Mouse (Mus musculus): ENCODE measurements around the gene Pirb. TPM values are rescaled to one million over a fixed set of nuclear protein-coding genes. Genes with fewer than 3 reads are reported as not detected.

Gene Pirb
- polyA plus RNA-seq, 1 experiment from 2014 or later = 0.15 TPM

Other genes with a start within 250 kb of the Pirb start
- not detected in 2 replicates for gene Tarm1, start 217.8 kb downstream of the Pirb start, polyA plus RNA-seq (2016; fragmentation: Nextera tagmentation; extraction: Ambion mirVana)
- gene Oscar, start 104.2 kb downstream of the Pirb start, polyA plus RNA-seq (2016; fragmentation: Nextera tagmentation; extraction: Ambion mirVana) = 0.22 TPM in 1 of 2 replicates, not detected in the other
- gene Ndufa3, start 103.0 kb downstream of the Pirb start, polyA plus RNA-seq (2016; fragmentation: Nextera tagmentation; extraction: Ambion mirVana) = 341 and 342 TPM in 2 replicates
- 29.9 and 37.1 TPM in 2 replicates for gene Tfpt, start 90.5 kb downstream of the Pirb start, polyA plus RNA-seq (2016; fragmentation: Nextera tagmentation; extraction: Ambion mirVana)
- gene Prpf31, start 90.4 kb downstream of the Pirb start, polyA plus RNA-seq (2016; fragmentation: Nextera tagmentation; extraction: Ambion mirVana) = 121 and 131 TPM in 2 replicates
- 59.5 and 67.5 TPM in 2 replicates for gene Cnot3, start 75.1 kb downstream of the Pirb start, polyA plus RNA-seq (2016; fragmentation: Nextera tagmentation; extraction: Ambion mirVana)
- gene Leng1, start 54.6 kb downstream of the Pirb start, polyA plus RNA-seq (2016; fragmentation: Nextera tagmentation; extraction: Ambion mirVana) = 23.1 and 25.6 TPM in 2 replicates
- 2.8 and 3.1 TPM in 2 replicates for gene Tmc4, start 42.8 kb downstream of the Pirb start, polyA plus RNA-seq (2016; fragmentation: Nextera tagmentation; extraction: Ambion mirVana)
- 202 and 212 TPM in 2 replicates for gene Tsen34, start 27.5 kb downstream of the Pirb start, polyA plus RNA-seq (2016; fragmentation: Nextera tagmentation; extraction: Ambion mirVana)
- 37.9 and 42.6 TPM in 2 replicates for gene Mboat7, start 26.9 kb downstream of the Pirb start, polyA plus RNA-seq (2016; fragmentation: Nextera tagmentation; extraction: Ambion mirVana)
- 1,015 and 1,051 TPM in 2 replicates for gene Rps9, start 16.4 kb downstream of the Pirb start, polyA plus RNA-seq (2016; fragmentation: Nextera tagmentation; extraction: Ambion mirVana)
- gene Gm15448, start 105.3 kb upstream of the Pirb start, polyA plus RNA-seq (2016; fragmentation: Nextera tagmentation; extraction: Ambion mirVana) = not detected in 2 replicates
- gene Pira2, start 124.7 kb upstream of the Pirb start, polyA plus RNA-seq (2016; fragmentation: Nextera tagmentation; extraction: Ambion mirVana) = not detected in 2 replicates
- not detected in 2 replicates for gene Gm14548, start 177.7 kb upstream of the Pirb start, polyA plus RNA-seq (2016; fragmentation: Nextera tagmentation; extraction: Ambion mirVana)
- gene Lilra6, start 195.1 kb upstream of the Pirb start, polyA plus RNA-seq (2016; fragmentation: Nextera tagmentation; extraction: Ambion mirVana) = not detected in 2 replicates